In genomic region chr7:19652614-19653013, GRCm38 (mm10) we compare ENCODE assay signal across 18 mouse cellular contexts. TPM values are rescaled to one million over a fixed set of nuclear protein-coding genes. Genes with fewer than 3 reads are reported as not detected.
"Had no signal": no experiment of that assay in that cellular context is flagged by ENCODE, and none has a peak within 500 bp of the region (broad histone marks: within the 10 kb centered on the region; RNA-seq: fewer than 3 reads in every experiment).

No protein-coding gene starts in this region.

- H3K9me3 ChIP-seq: kidney, embryonic 15.5 days; limb, embryonic 13.5 days; midbrain, embryonic 13.5 days had no signal

- H3K9ac ChIP-seq: kidney, embryonic 15.5 days; limb, embryonic 13.5 days; liver, embryonic 14.5 days; midbrain, embryonic 13.5 days had no signal

- DNase-seq: kidney, adult 2 months; kidney, postnatal 25 days; lung, adult 18-20 months; lung, postnatal 36 days; right cerebral cortex, postnatal 25 days; thymus, adult 18-20 months; thymus, postnatal 25 days had no signal

- H3K4me2 ChIP-seq: kidney, embryonic 15.5 days; limb, embryonic 13.5 days; midbrain, embryonic 13.5 days had no signal

- ATAC-seq: midbrain, embryonic 13.5 days had no signal

- H3K27ac ChIP-seq: kidney, embryonic 15.5 days; limb, embryonic 13.5 days; liver, embryonic 14.5 days; midbrain, embryonic 13.5 days had no signal

- H3K27me3 ChIP-seq: kidney, embryonic 15.5 days; limb, embryonic 13.5 days; midbrain, embryonic 13.5 days had no signal

- H3K4me1 ChIP-seq: kidney, embryonic 15.5 days; limb, embryonic 13.5 days; midbrain, embryonic 13.5 days had no signal

- H3K4me3 ChIP-seq: kidney, embryonic 15.5 days; limb, embryonic 13.5 days; midbrain, embryonic 13.5 days had no signal

RNA-seq across cellular contexts. Expression of gene Apoc2, which starts 25.1 kb away (rescaled TPM):
- total RNA-seq: left cerebral cortex, postnatal 36 days; midbrain, postnatal 0 days had no signal

RNA-seq across cellular contexts. Expression of gene Gm44805, which starts 28.6 kb away (rescaled TPM):
- total RNA-seq: left cerebral cortex, postnatal 36 days; megakaryocyte progenitor cell, adult 5-6 weeks; midbrain, postnatal 0 days had no signal
- polyA plus RNA-seq: kidney, adult 2 months; limb, embryonic 13.5 days; lung, embryonic 16.5 days; midbrain, embryonic 13.5 days; midbrain, postnatal 0 days; neural tube, embryonic 14.5 days; stomach, embryonic 14.5 days; urinary bladder, adult 2 months had no signal

RNA-seq across cellular contexts. Expression of gene Apoc4, which starts 28.7 kb away (rescaled TPM):
- total RNA-seq: left cerebral cortex, postnatal 36 days; megakaryocyte progenitor cell, adult 5-6 weeks; midbrain, postnatal 0 days had no signal
- polyA plus RNA-seq: kidney, adult 2 months; limb, embryonic 13.5 days; midbrain, embryonic 13.5 days; midbrain, postnatal 0 days had no signal
